8 mouse cellular contexts compared by ENCODE assay signal in the genomic region with DNA sequence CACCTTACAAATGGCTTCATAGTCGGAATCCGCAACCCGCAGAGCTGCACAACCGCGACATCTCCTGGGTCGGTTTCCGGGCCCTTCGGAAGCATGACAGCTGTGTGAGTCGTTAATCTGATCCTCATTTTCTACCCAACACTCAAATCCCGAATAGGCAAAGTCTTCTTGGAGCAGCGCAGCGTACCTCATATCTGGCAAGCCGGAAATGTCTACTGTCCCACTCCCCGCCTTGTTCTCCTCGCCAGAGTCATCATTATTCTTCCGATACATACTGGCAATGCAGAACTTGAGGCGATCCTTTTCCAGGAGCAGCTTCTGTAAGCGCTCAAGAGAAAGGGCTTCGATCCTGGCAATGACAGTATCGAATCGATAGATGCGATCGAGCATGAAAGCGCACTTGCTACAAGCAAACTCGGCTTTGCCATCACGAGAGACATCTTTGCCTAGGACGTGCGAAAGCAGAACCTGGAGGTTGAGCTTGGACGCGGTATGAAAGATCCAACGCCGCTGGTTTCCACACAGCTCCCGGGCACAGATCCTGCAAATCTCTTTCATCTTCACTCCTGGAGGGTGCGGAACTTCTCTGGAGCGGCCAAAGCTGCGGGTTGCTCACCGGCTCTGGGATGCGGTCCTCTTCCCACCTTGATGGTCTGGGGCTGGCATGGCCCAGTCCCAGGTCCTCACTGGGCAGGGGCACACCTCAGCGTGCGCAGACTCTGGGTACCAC.
DNase-seq lines count a peak whose midpoint lies in the region; ATAC-seq lines count a peak whose summit lies in the region.

No protein-coding gene starts in this region.

- DNase-seq in adrenal gland, postnatal 14 days: peak; percentile 11
- DNase-seq in adrenal gland, postnatal 4 days (ENCODE audit: low spot score in 2 of 2): no peak
- DNase-seq in urinary bladder, postnatal 14 days (ENCODE audit: low spot score): peak; percentile 9
- no peak for DNase-seq in urinary bladder, postnatal 4 days (ENCODE audit: low spot score in 2 of 2)
- DNase-seq in natural killer cell, adult 2 months (ENCODE audit: low spot score in 2 of 2): peak; percentile 1 to 4
- DNase-seq in gastrocnemius, adult 18-20 months (ENCODE audit: low spot score): no peak

- no peak; the same call in 1 of the 2 replicates for ATAC-seq in heart, embryonic 16.5 days (replicated peaks; ENCODE audit: extremely low read depth, insufficient read depth, low FRiP score)
- peak; percentile 86 for ATAC-seq in limb, embryonic 13.5 days (ENCODE audit: low FRiP score, low read depth)

- peaks cover 19% of the 10 kb centered on the region for H3K4me1 ChIP-seq in heart, embryonic 16.5 days (ENCODE audit: control insufficient read depth, insufficient read depth, low read length)
- H3K4me1 ChIP-seq in limb, embryonic 13.5 days: peaks cover 46% of the 10 kb centered on the region

- H3K9me3 ChIP-seq in heart, embryonic 16.5 days (replicated peaks; ENCODE audit: control insufficient read depth, low read length): no peaks in the 10 kb centered on the region
- H3K9me3 ChIP-seq in limb, embryonic 13.5 days: no peaks in the 10 kb centered on the region

- peak overlapping the region; percentile 84 for H3K4me2 ChIP-seq in heart, embryonic 16.5 days (ENCODE audit: low read depth, low read length)
- H3K4me2 ChIP-seq in limb, embryonic 13.5 days (replicated peaks): peak overlapping the region; percentile 92

- peak overlapping the region; percentile 72 for H3K4me3 ChIP-seq in heart, embryonic 16.5 days (ENCODE audit: low read length)
- peak overlapping the region; percentile 69 for H3K4me3 ChIP-seq in limb, embryonic 13.5 days

- no peaks in the 10 kb centered on the region for H3K27me3 ChIP-seq in heart, embryonic 16.5 days (ENCODE audit: control insufficient read depth, insufficient read depth, low read length)
- no peaks in the 10 kb centered on the region for H3K27me3 ChIP-seq in limb, embryonic 13.5 days

- H3K27ac ChIP-seq in heart, embryonic 16.5 days (ENCODE audit: low read length): peak overlapping the region; percentile 86
- peak overlapping the region; percentile 83 for H3K27ac ChIP-seq in limb, embryonic 13.5 days

- peaks cover 3% of the 10 kb centered on the region; the same call in 1 of the 2 replicates for H3K36me3 ChIP-seq in heart, embryonic 16.5 days (ENCODE audit: control insufficient read depth, insufficient read depth)
- no peaks in the 10 kb centered on the region for H3K36me3 ChIP-seq in limb, embryonic 13.5 days

- 13% methylated on average over 40 of the region's 40 CpGs for WGBS in heart, embryonic 16.5 days
- WGBS in limb, embryonic 13.5 days: 5% methylated on average over 40 of the region's 40 CpGs

- H3K9ac ChIP-seq in heart, embryonic 16.5 days (ENCODE audit: low read length): peak overlapping the region; percentile 77
- H3K9ac ChIP-seq in limb, embryonic 13.5 days: peak overlapping the region; percentile 76

Comparison
In these comparisons a context has a peak if more than half of its experiments do, and no peak if none do; other contexts are left out.
1. DNase-seq: peak in adrenal gland, postnatal 14 days (single experiment), urinary bladder, postnatal 14 days (single experiment) and natural killer cell, adult 2 months (2 of 2); none in adrenal gland, postnatal 4 days (0 of 2), urinary bladder, postnatal 4 days (0 of 2) and gastrocnemius, adult 18-20 months (single experiment).